Mouse (Mus musculus) brain, embryonic 18.5 days (tissue): ENCODE measurements around the gene L2hgdh.
A peak's percentile ranks its signal among the peaks of the same experiment; 100 is the strongest.

ENCODE experiments used
- DNase-seq: peaks from one replicate; pipeline ENCODE4 v3.0.0-alpha.2; 2012; ENCODE audit warnings: low read depth, low spot score

L2hgdh gene

DNA sequence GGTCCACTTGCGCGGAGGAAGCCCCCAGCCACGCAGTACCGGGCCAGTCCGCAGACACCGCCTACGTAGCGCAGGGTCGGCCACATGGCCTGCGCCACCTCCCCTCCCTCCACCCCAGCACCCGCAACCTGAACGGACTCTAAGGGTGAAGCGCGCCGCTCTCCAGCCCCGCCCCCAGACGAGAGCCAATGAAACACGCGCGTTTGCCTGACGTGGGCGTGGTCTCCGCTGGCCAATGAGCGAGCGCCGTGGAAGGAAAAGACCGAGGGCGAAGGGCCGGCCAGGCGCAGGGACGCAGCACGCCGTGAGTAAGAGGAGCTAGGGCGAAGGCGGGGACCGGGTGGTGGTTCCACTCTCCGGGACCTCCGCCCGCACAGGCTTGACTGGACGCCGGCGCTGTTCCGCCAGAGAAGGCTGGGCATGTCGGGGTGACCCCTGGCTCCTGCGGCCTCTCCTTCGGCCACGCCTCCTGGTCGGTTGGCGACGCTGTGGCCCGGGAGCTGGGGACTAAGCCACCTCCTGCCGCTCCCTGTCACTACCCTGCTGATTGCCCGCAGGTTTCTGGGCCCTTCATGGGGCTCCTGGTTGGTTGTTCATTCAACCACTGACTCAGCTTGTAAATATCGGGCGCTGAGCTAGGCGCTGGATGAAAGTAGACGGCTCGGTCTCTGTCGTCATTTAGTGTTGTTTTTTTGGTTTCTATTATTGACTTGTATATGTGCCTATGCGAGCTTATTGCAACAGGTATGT is at the start of gene L2hgdh, which contains the start of gene Atp5s:
Gene L2hgdh (minus strand): TSS at position 163 of the 750 bp plus-strand sequence.
Gene Atp5s (plus strand): TSS at position 240 of the 750 bp plus-strand sequence.
- DNase-seq: peak; percentile 79

- DNase-seq: no peak
Observed at GRCm38 (mm10) chr12:69768841-69769240, 44.2 kb upstream of the L2hgdh start.

- no peak for DNase-seq
Observed at GRCm38 (mm10) chr12:69767476-69768258, 43.0 kb upstream of the L2hgdh start.

DNA sequence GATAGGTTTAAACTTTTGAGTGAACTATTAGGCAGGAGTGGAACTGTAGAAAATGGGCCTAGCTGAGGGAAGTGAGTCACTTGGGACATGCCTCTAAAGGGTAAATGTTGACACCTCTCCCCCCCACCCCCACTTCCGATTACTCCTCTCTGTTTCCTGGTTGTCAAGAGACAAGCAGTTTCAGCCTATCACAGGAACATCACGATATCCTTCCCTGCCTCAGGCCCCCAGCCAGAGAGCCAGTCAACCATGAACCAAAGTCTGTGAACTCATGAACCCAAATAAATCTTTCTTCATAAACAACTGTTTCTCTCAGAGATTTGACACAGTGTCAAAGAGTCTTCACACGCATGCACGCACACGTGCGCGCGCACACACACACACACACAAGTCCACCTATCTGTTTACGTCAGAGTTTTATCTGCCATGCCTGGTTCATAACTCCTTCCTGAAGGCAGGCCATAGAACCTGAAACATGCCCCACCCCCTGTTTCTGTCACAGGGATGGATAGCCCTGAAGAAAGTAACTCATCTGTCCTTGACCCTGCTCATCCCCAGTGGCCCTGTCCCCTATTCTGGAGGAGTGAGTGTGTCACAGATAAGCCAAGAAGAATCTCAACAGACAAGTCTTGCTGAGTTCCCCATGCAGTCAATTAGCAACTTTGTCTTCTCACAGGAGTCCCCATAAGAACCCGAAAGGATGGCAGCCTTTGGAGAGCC is 41.7 kb upstream of the L2hgdh start:
- no peak for DNase-seq

- DNase-seq: no peak
Observed at GRCm38 (mm10) chr12:69765543-69765942, 40.9 kb upstream of the L2hgdh start.

DNA sequence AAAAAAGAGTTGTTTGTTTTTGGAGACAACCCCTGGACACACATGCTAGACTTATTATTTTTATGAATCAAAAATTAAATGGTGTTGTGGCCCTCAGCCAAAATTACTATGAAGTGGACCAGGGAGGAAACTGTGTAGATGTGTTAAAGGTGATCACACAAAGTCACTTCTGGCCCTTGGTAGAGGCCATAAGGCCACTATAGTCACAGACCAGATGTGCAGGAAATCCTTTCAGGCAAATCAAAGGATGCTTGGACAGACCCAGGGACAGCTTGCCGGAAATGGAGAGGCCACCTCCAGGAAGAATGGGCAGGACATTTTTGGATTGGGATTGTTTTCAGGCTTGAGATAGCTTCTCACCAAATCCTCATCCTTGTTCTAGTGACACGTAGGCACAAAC is 36.9 kb upstream of the L2hgdh start:
- DNase-seq: no peak

- no peak for DNase-seq
Observed at GRCm38 (mm10) chr12:69760743-69761406, 36.2 kb upstream of the L2hgdh start.

- no peak for DNase-seq
Observed at GRCm38 (mm10) chr12:69760014-69760413, 35.3 kb upstream of the L2hgdh start.

- no peak for DNase-seq
Observed at GRCm38 (mm10) chr12:69759267-69759885, 34.7 kb upstream of the L2hgdh start.

DNA sequence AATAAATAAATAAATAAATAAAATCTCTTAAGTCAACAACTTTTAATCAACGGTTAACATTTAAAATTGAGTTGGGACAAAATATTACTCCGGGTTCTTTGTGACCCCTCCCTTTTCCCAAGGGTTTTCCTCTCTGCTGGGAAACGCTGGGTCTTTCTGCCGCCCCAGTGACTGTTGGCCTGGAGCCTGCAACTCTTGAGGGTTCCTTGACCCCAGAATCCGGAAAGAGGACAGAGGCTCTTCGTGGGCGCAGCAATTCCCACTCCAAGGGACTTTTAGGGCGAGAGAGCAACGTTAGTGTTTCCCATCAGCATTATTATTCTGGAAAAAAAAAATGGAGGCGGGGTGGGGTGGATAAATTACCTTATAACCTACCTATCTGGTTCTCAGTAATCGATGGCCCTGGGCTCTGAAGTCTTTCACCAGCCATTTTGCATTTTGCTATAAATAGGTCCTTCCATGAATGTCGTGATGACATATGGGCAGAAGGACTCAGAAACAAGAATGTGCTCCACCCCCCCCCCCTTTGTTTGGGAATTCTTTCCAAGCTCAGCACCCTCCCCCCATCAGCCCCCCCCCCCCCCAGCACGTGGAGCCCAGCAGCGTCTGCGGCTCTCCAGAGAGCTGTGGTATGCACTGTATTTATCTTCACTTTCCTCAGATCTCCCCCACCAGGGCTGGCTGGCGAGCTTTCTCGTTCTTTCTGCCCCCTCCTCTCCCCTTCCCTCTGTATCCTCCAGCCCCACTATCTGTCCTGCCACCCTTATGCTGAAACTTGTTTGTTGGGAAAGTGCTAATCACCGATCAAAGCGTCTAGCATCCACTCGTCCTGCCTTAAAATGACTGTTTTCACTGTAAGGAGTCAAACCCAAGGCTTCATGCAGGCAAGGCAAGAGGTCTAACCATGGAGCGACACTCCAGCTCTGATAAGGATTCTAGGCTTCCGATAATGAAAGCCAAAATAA is 33.8 kb upstream of the L2hgdh start:
- DNase-seq: no peak

GRCm38 (mm10) chr12:69757418-69758141 is 32.9 kb upstream of the L2hgdh start:
- DNase-seq: no peak

GRCm38 (mm10) chr12:69756015-69756414 is 31.3 kb upstream of the L2hgdh start:
- DNase-seq: no peak

DNA sequence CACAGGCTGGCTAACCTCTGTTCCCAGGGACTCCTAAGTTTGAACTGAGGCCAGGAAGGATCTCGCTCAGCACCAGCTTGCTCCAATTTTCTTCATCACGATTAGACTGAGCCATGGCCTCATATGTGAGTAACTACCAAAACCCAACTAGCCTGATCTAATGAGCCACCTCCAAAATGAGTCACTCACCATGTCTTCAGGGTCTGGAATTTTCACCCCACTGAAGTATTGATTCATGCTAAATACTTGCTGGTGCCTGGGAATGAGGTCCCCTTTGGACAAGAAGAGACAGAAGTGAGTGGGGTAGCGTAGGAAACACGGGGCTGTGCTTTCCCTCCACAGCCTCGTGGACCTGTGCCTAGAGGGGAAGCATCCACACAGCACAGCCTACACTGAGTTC is 29.3 kb upstream of the L2hgdh start:
- DNase-seq: no peak

DNA sequence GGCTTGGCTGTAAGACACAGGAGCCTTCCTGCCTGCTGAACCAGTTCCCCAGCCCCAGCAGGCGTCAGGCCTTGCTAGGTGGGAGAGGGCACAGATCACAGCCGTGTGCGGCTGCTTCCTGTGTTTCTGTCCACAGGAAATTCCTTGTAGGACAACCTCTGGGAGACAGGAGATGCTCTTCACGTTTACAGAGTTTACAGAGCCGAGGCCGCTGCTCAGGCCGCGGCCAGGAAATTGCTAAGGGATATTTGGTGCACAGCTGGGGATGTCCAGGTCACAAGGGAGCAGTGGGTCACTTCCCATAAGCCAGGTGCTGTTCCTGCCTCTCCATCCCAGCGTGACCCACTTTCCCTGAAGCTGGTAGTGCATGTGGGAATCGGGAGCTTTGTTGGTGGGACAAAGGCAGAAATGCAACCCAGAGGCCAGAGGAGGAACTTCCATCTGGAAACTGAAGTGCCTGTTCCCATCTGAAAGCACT is 27.2 kb upstream of the L2hgdh start:
- DNase-seq: no peak

DNA sequence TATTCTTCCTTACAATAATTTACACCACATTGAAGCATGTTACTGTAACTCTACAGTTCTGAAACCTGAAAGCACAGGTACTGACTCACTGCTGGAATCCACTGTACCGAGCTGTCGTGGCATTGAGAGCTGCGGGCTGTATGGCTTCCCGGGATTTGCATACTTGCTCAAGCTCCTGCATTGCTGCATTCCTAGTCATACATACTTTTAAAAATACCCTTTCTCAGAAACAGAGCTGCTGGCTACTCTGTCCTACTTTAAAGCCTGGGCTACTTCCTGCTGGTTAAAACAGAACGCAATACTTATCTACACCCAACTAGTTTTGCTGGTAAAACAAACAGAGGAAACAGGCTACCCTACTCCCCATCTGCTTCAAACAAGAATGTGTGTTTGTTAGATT is 19.5 kb upstream of the L2hgdh start:
- no peak for DNase-seq

DNA sequence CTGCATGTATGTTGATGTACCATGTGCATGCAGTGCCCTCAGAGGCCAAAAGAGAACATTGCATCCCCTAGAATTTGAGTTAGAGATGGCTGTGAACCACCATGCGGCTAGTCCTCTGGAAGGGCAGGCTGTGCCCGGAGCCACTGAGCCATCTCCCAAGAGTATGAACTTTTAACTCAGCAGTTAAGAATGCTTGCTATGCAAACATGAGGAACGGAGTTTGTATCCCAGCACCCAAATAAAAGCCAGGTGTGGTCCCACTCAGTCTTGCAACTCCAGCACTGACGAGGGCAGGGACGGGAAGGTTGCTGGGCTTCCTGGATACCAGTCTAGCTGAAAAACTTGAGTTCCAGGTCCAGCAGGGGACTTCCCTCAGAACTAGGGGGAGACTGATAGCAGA is 17.3 kb upstream of the L2hgdh start:
- no peak for DNase-seq

DNA sequence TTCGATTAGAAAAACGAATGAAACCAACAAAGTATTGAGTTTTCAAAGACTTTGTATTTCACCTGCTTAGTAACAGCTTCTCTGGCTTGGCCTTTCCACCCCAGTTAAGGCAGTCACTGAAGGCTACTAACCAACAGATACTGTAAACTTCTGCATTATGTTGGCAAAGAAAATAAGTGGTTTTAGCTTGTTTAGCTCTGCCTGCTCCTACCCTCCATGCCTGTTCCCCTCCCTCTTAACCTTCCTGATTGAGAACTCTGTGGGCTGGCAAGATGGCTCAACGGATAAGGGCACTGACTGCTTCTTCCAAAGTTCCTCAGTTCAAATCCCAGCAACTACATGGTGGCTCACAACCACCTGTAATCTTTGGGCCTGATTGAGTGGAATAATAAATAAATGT is 9.2 kb upstream of the L2hgdh start:
- no peak for DNase-seq

DNA sequence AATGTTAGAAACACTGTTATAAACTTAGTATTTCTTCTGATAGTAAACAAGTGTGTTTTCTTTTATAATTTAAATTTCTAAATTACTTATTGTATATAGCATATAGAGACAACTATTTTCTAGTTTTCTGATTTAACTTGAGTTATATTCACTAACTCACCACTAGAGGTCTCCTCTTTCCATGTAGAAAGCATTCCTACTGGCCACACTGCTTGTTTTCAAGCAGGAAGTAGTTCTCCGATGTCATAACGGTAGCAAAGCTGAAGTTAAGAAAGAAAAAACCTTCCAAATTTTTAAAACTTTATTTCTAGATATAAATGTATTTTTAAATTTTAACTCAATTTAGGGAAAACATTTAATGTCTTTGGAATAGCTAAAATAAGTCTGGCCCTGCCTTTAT is 8.8 kb upstream of the L2hgdh start:
- no peak for DNase-seq

DNA sequence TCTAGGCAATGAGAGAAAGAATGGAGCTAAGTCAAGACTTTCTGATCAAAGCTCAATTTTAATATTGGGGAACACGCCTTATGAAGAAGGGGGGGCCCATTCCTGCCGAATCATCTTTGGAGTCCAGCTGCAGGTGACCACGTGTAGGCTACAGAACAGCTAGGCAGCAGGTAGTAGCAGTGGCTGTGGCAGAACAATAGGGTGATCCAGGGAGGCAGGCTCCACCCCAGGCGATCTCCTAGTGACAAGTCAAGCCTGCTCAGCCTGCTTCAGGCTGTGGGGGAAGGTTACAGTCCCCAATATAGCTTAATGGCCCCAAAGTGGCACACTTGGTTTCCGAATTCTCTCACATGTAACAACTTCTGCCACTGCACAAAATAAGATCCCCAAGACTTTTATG is 7.5 kb upstream of the L2hgdh start:
- DNase-seq: no peak
